Mouse (Mus musculus) neural tube, embryonic 13.5 days (tissue): ENCODE measurements around the gene Uhrf1. TPM values are rescaled to one million over a fixed set of nuclear protein-coding genes. Genes with fewer than 3 reads are reported as not detected.

Source experiments
- ATAC-seq: fragments of 200-750 bp; cut with Nextera tagmentation; 2 replicates; pipeline ENCODE4 v1.8.0; 2017; ENCODE audit warnings: low read depth, mild to moderate bottlenecking, moderate TSS enrichment, moderate library complexity
- H3K27ac ChIP-seq: fragments of 300-500 bp; sonication (generic); replicated peaks from 2 replicates; pipeline ENCODE4 v1.5.1; 2015; ENCODE audit warnings: moderate library complexity, mild to moderate bottlenecking, inconsistent platforms
- H3K27me3 ChIP-seq: fragments of 300-500 bp; sonication (generic); 2 replicates; pipeline ENCODE4 v1.6.1; 2015; ENCODE audit warnings: mild to moderate bottlenecking, inconsistent platforms
- H3K36me3 ChIP-seq: fragments of 300-500 bp; sonication (generic); 2 replicates; pipeline ENCODE4 v1.6.1; 2015; ENCODE audit warnings: mild to moderate bottlenecking, inconsistent platforms
- H3K4me1 ChIP-seq: fragments of 300-500 bp; sonication (generic); replicated peaks from 2 replicates; pipeline ENCODE4 v1.6.1; 2015; ENCODE audit warnings: inconsistent platforms
- H3K4me2 ChIP-seq: fragments of 300-500 bp; sonication (generic); 2 replicates; pipeline ENCODE4 v1.6.1; 2015; ENCODE audit warnings: inconsistent platforms, mild to moderate bottlenecking, moderate library complexity
- H3K4me3 ChIP-seq: fragments of 300-500 bp; sonication (generic); 2 replicates; pipeline ENCODE4 v1.5.1; 2015; ENCODE audit warnings: mild to moderate bottlenecking, inconsistent platforms
- H3K9ac ChIP-seq: fragments of 300-500 bp; sonication (generic); 2 replicates; pipeline ENCODE4 v1.6.1; 2015; ENCODE audit warnings: moderate library complexity, mild to moderate bottlenecking, inconsistent platforms
- H3K9me3 ChIP-seq: fragments of 300-500 bp; sonication (generic); 2 replicates; pipeline ENCODE4 v1.6.1; 2016; ENCODE audit warnings: inconsistent platforms
- WGBS: fragments of 180-500 bp; shearing (Covaris S2); methylation state at CpG from one replicate; pipeline ENCODE4 v1.1.7; 2015; 5-methylcytosine and 5-hydroxymethylcytosine counted together
- polyA plus RNA-seq: library from polyadenylated mRNA; unstranded; fragments of >200 nt; fragmentation: Nextera tagmentation; extraction: Ambion mirVana; gene quantifications from 2 replicates; pipeline ENCODE4 v1.2.1, GENCODE M21; 2015

The Uhrf1 gene
- polyA plus RNA-seq, 1 experiment from 2014 or later: 20.0 TPM

GRCm38 (mm10) chr17:56305156-56305555 is 2.0 kb downstream of the Uhrf1 start:
- peak overlapping the region; percentile 74 for H3K9ac ChIP-seq
- H3K4me3 ChIP-seq: peak overlapping the region; percentile 74
- 25% methylated on average over 9 of the region's 9 CpGs for WGBS
- no peak for ATAC-seq
- no peak overlapping the region for H3K27ac ChIP-seq
- H3K4me1 ChIP-seq: peaks cover 40% of the 10 kb centered on the region
- no peaks in the 10 kb centered on the region; the same call in 1 of the 2 replicates for H3K27me3 ChIP-seq
- peak overlapping the region; percentile 90 for H3K4me2 ChIP-seq
- no peaks in the 10 kb centered on the region for H3K36me3 ChIP-seq
- H3K9me3 ChIP-seq: no peaks in the 10 kb centered on the region

- peak overlapping the region; percentile 90 for H3K4me2 ChIP-seq
- no peaks in the 10 kb centered on the region for H3K36me3 ChIP-seq
- H3K4me3 ChIP-seq: no peak overlapping the region
- no peak for ATAC-seq
- H3K4me1 ChIP-seq: peaks cover 40% of the 10 kb centered on the region
- 67% methylated on average over 8 of the region's 8 CpGs for WGBS
- no peaks in the 10 kb centered on the region; the same call in 1 of the 2 replicates for H3K27me3 ChIP-seq
- H3K9ac ChIP-seq: no peak overlapping the region
- no peak overlapping the region for H3K27ac ChIP-seq
- no peaks in the 10 kb centered on the region for H3K9me3 ChIP-seq
These were observed 2.7 kb downstream of the Uhrf1 start for GRCm38 (mm10) chr17:56305826-56306225.

GRCm38 (mm10) chr17:56308088-56308487 is 5.0 kb downstream of the Uhrf1 start:
- WGBS: 82% methylated on average over 6 of the region's 6 CpGs
- Histone ChIP-seq H3K36me3 (peaks cover 10% of the 10 kb centered on the region; the same call in 1 of the 2 replicates), H3K9me3 (no peaks in the 10 kb centered on the region), H3K4me1 (peaks cover 32% of the 10 kb centered on the region), H3K27ac (no peak overlapping the region), H3K9ac (no peak overlapping the region), H3K4me2 (no peak overlapping the region), H3K27me3 (no peaks in the 10 kb centered on the region; the same call in 1 of the 2 replicates), H3K4me3 (no peak overlapping the region)
- no peak for ATAC-seq

DNA sequence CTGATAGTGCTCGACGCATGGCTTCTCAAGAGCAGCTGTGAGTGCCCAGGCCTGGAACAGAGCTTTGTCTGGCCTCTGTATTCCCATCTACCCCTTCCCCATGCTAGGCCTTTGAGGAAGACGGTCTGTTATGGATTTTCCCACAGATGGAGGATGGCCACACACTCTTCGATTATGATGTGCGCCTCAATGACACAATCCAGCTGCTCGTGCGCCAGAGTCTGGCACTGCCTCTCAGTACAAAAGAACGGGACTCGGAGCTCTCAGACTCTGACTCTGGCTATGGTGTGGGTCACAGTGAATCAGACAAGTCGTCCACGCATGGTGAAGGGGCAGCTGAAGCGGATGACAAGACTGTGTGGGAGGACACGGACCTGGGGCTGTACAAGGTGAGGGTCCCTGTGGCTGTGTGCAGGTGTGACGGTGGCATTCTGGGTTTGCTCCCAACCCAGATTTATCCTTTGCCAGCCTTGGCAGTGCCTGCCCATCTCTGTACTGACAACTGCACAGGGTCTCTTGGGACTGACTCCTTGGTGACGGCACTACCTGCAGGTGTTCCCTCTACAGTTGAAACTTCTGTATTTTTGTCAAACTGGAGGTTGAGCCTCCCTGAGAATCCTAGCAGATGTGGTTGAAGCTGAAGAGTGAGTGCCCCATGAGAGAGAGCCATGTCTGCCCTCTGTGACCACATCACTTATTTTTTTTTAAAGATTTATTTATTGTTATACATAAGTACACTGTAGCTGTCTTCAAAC is 6.2 kb downstream of the Uhrf1 start:
- H3K9me3 ChIP-seq: no peaks in the 10 kb centered on the region
- no peak for ATAC-seq
- H3K27ac ChIP-seq: no peak overlapping the region
- H3K4me2 ChIP-seq: no peak overlapping the region
- H3K27me3 ChIP-seq: no peaks in the 10 kb centered on the region
- H3K4me3 ChIP-seq: no peak overlapping the region
- H3K36me3 ChIP-seq: peaks cover 10% of the 10 kb centered on the region; the same call in 1 of the 2 replicates
- H3K9ac ChIP-seq: no peak overlapping the region
- H3K4me1 ChIP-seq: peaks cover 24% of the 10 kb centered on the region
- 91% methylated on average over 15 of the region's 15 CpGs for WGBS

DNA sequence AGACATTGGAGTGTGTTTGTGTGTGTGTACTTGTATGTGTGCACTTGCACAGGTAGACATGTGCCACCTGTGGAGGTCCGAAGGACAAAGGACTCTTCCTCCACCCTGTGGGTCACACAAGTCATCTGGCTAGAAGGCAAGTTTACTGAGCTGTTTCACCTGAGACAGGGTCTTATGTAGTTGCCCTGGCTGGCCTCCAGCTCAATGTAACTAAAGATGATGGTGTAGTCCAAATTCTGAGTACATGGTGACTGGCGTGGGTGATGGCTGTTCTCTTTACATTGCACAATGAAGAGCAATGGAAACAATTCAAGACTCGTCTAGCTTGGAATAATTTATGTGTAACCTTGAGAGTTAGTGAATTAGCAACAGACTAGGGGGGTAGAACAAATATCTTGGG is 21.3 kb downstream of the Uhrf1 start:
- H3K9me3 ChIP-seq: no peaks in the 10 kb centered on the region
- no peak overlapping the region for H3K4me2 ChIP-seq
- no peak overlapping the region for H3K9ac ChIP-seq
- H3K27me3 ChIP-seq: no peaks in the 10 kb centered on the region
- peaks cover 28% of the 10 kb centered on the region for H3K4me1 ChIP-seq
- peaks cover 5% of the 10 kb centered on the region; the same call in 1 of the 2 replicates for H3K36me3 ChIP-seq
- ATAC-seq: no peak
- H3K27ac ChIP-seq: no peak overlapping the region
- WGBS: 61% methylated on average over 3 of the region's 3 CpGs
- H3K4me3 ChIP-seq: no peak overlapping the region

GRCm38 (mm10) chr17:56325450-56326152 is 22.5 kb downstream of the Uhrf1 start, which contains the start of gene Kdm4b:
Kdm4b (plus strand) TSS chr17:56326062.
- H3K27me3 ChIP-seq: no peaks in the 10 kb centered on the region
- H3K4me1 ChIP-seq: peaks cover 39% of the 10 kb centered on the region
- peaks cover under 1% of the 10 kb centered on the region; the same call in 1 of the 2 replicates for H3K36me3 ChIP-seq
- H3K4me2 ChIP-seq: peak within 1 kb of the TSS; percentile 78
- H3K4me3 ChIP-seq: peak within 1 kb of the TSS; percentile 93
- no peaks in the 10 kb centered on the region for H3K9me3 ChIP-seq
- ATAC-seq: peak; percentile 100
- peak within 1 kb of the TSS; percentile 97 for H3K27ac ChIP-seq
- 1% methylated on average over 55 of the region's 57 CpGs for WGBS
- H3K9ac ChIP-seq: peak within 1 kb of the TSS; percentile 97

- peak; percentile 57 for ATAC-seq
These were observed 23.3 kb downstream of the Uhrf1 start for GRCm38 (mm10) chr17:56326153-56327147.

GRCm38 (mm10) chr17:56329267-56329666 is 26.1 kb downstream of the Uhrf1 start:
- Histone ChIP-seq H3K9ac (peak overlapping the region; percentile 22; the same call in 1 of the 2 replicates), H3K27ac (no peak overlapping the region), H3K36me3 (no peaks in the 10 kb centered on the region), H3K4me2 (no peak overlapping the region), H3K9me3 (no peaks in the 10 kb centered on the region), H3K4me1 (peaks cover 67% of the 10 kb centered on the region), H3K27me3 (no peaks in the 10 kb centered on the region), H3K4me3 (no peak overlapping the region)
- no peak for ATAC-seq

More at GRCm38 (mm10) chr17:56326153-56327147, 23.3 kb downstream of the Uhrf1 start:
- no peaks in the 10 kb centered on the region for H3K27me3 ChIP-seq
- peak overlapping the region; percentile 93 for H3K4me3 ChIP-seq
- H3K4me2 ChIP-seq: peak overlapping the region; percentile 78
- peaks cover 48% of the 10 kb centered on the region for H3K4me1 ChIP-seq
- H3K36me3 ChIP-seq: no peaks in the 10 kb centered on the region
- peak overlapping the region; percentile 97 for H3K27ac ChIP-seq
- peak overlapping the region; percentile 97 for H3K9ac ChIP-seq
- no peaks in the 10 kb centered on the region for H3K9me3 ChIP-seq
- WGBS: 1% methylated on average over 64 of the region's 67 CpGs

- H3K27me3 ChIP-seq: no peaks in the 10 kb centered on the region
- no peaks in the 10 kb centered on the region for H3K36me3 ChIP-seq
- H3K9ac ChIP-seq: 0 out of 2 replicates have a peak overlapping the region, but pooled peaks have one; percentile 22
- no peak overlapping the region for H3K4me2 ChIP-seq
- no peak overlapping the region for H3K27ac ChIP-seq
- H3K4me1 ChIP-seq: peaks cover 63% of the 10 kb centered on the region
- H3K4me3 ChIP-seq: no peak overlapping the region
- H3K9me3 ChIP-seq: no peaks in the 10 kb centered on the region
- WGBS: 88% methylated on average over 3 of the region's 3 CpGs
- ATAC-seq: no peak
These were observed 27.2 kb downstream of the Uhrf1 start for GRCm38 (mm10) chr17:56330345-56330744.

DNA sequence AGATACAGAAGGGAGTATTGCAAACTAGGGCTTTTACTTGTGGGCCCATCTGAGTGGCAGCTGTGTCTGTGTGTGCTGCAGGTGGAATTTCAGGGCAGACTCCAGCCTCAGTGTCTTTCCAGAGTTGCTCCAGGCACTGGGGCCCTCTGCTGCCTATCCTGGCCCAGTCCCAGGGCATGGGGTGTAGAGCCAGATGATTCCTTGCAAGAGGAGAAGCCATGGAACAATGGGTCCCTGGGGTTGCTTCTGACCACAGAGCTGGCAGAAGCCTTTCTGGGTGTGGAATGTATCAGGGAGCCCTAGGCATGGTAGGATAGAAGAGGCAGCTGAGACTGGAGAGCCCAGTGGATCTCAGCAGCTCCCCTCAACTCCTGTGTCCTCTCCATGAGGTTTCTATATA is 28.1 kb downstream of the Uhrf1 start:
- Histone ChIP-seq H3K4me1 (peaks cover 71% of the 10 kb centered on the region), H3K27ac (no peak overlapping the region), H3K9ac (no peak overlapping the region), H3K27me3 (no peaks in the 10 kb centered on the region), H3K4me2 (no peak overlapping the region), H3K9me3 (no peaks in the 10 kb centered on the region), H3K36me3 (no peaks in the 10 kb centered on the region), H3K4me3 (no peak overlapping the region)
- ATAC-seq: no peak

DNA sequence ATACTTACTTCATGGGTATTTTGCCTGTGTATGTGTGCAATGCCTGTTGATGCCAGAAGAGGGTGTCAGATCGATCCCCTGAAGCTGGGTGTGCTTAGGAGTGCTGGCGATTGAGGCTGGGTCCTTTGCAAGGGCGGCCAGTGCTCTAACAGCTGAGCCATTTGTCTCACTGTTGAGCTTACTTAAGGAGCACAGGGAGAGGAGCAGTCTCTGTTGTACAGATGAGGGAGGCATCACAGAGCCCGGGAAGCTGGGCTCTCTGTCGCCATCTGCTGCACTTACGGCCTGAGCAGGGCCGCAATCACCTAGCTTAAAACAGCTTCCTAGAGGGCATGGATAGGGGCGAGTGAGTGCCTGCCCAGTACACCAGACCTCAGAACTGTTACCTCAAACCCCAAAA is 29.9 kb downstream of the Uhrf1 start:
- 40% methylated on average over 8 of the region's 8 CpGs for WGBS

More for the DNA sequence above, 29.9 kb downstream of the Uhrf1 start:
- Histone ChIP-seq H3K4me3 (no peak overlapping the region), H3K9ac (no peak overlapping the region), H3K4me2 (no peak overlapping the region), H3K36me3 (no peaks in the 10 kb centered on the region), H3K27ac (no peak overlapping the region), H3K9me3 (no peaks in the 10 kb centered on the region), H3K27me3 (no peaks in the 10 kb centered on the region), H3K4me1 (peaks cover 75% of the 10 kb centered on the region)
- no peak for ATAC-seq
